Mouse (Mus musculus) intestine, embryonic 15.5 days (tissue): ENCODE data around the gene Ccnf. TPM values are rescaled to one million over a fixed set of nuclear protein-coding genes. Genes with fewer than 3 reads are reported as not detected.

Experiments used
- ATAC-seq: fragments of 200-750 bp; cut with Nextera tagmentation; 2 replicates; pipeline ENCODE4 v1.8.0; 2017; ENCODE audit warnings: moderate TSS enrichment, moderate library complexity
- H3K27ac ChIP-seq: fragments of 300-500 bp; sonication (generic); 2 replicates; pipeline ENCODE4 v1.5.1; 2015; ENCODE audit warnings: mild to moderate bottlenecking, inconsistent platforms
- H3K27me3 ChIP-seq: fragments of 300-500 bp; sonication (generic); replicated peaks from 2 replicates; pipeline ENCODE4 v1.6.1; 2015; ENCODE audit warnings: inconsistent platforms
- H3K36me3 ChIP-seq: fragments of 300-500 bp; sonication (generic); 2 replicates; pipeline ENCODE4 v1.6.1; 2015; ENCODE audit warnings: inconsistent platforms
- H3K4me1 ChIP-seq: fragments of 300-500 bp; sonication (generic); replicated peaks from 2 replicates; pipeline ENCODE4 v1.6.1; 2015; ENCODE audit warnings: inconsistent platforms
- H3K4me2 ChIP-seq: fragments of 300-500 bp; sonication (generic); replicated peaks from 2 replicates; pipeline ENCODE4 v1.6.1; 2015; ENCODE audit warnings: mild to moderate bottlenecking, inconsistent platforms
- H3K4me3 ChIP-seq: fragments of 300-500 bp; sonication (generic); replicated peaks from 2 replicates; pipeline ENCODE4 v1.5.1; 2015; ENCODE audit warnings: inconsistent platforms
- H3K9ac ChIP-seq: fragments of 300-500 bp; sonication (generic); 2 replicates; pipeline ENCODE4 v1.6.1; 2015; ENCODE audit warnings: inconsistent platforms
- H3K9me3 ChIP-seq: fragments of 300-500 bp; sonication (generic); 2 replicates; pipeline ENCODE4 v1.6.1; 2016; ENCODE audit warnings: inconsistent platforms
- WGBS: fragments of 180-500 bp; shearing (Covaris S2); methylation state at CpG from one replicate; pipeline ENCODE4 v1.1.7; 2015; 5-methylcytosine and 5-hydroxymethylcytosine counted together
- polyA plus RNA-seq: library from polyadenylated mRNA; unstranded; fragments of >200 nt; fragmentation: Nextera tagmentation; extraction: Ambion mirVana; gene quantifications from 2 replicates; pipeline ENCODE4 v1.2.1, GENCODE M21; 2015

Gene Ccnf
- polyA plus RNA-seq, 1 experiment from 2014 or later, result 51.9 TPM

- Histone ChIP-seq H3K4me1 (no peaks in the 10 kb centered on the region), H3K36me3 (no peaks in the 10 kb centered on the region), H3K27me3 (no peaks in the 10 kb centered on the region), H3K4me3 (no peak overlapping the region), H3K27ac (no peak overlapping the region), H3K9ac (no peak overlapping the region), H3K9me3 (no peaks in the 10 kb centered on the region), H3K4me2 (no peak overlapping the region)
- 81% methylated on average over 5 of the region's 5 CpGs for WGBS
- ATAC-seq, result no peak
Measured at GRCm38 (mm10) chr17:24193769-24194168, 57.5 kb downstream of the Ccnf start.

GRCm38 (mm10) chr17:24193268-24193667 is 58.0 kb downstream of the Ccnf start:
- Histone ChIP-seq H3K4me3 (no peak overlapping the region), H3K27ac (no peak overlapping the region), H3K27me3 (no peaks in the 10 kb centered on the region), H3K36me3 (no peaks in the 10 kb centered on the region), H3K4me2 (no peak overlapping the region), H3K4me1 (no peaks in the 10 kb centered on the region), H3K9me3 (no peaks in the 10 kb centered on the region), H3K9ac (no peak overlapping the region)
- no peak for ATAC-seq
- WGBS, result 82% methylated on average over 8 of the region's 8 CpGs

GRCm38 (mm10) chr17:24192848-24193247 is 58.4 kb downstream of the Ccnf start:
- Histone ChIP-seq H3K27ac (no peak overlapping the region), H3K27me3 (no peaks in the 10 kb centered on the region), H3K4me3 (no peak overlapping the region), H3K4me1 (no peaks in the 10 kb centered on the region), H3K4me2 (no peak overlapping the region), H3K36me3 (0 out of 2 replicates have a peak, but pooled peaks cover 2% of the 10 kb centered on the region), H3K9me3 (no peaks in the 10 kb centered on the region), H3K9ac (no peak overlapping the region)
- 77% methylated on average over 8 of the region's 8 CpGs for WGBS
- no peak for ATAC-seq

- 0 out of 2 replicates have a peak, but pooled peaks cover 2% of the 10 kb centered on the region for H3K36me3 ChIP-seq
- no peak overlapping the region for H3K4me3 ChIP-seq
- no peaks in the 10 kb centered on the region for H3K4me1 ChIP-seq
- H3K4me2 ChIP-seq, result no peak overlapping the region
- no peak overlapping the region for H3K27ac ChIP-seq
- 71% methylated on average over 4 of the region's 4 CpGs for WGBS
- ATAC-seq, result no peak
- no peaks in the 10 kb centered on the region for H3K9me3 ChIP-seq
- H3K27me3 ChIP-seq, result no peaks in the 10 kb centered on the region
- H3K9ac ChIP-seq, result no peak overlapping the region
Measured at GRCm38 (mm10) chr17:24191481-24191880, 59.8 kb downstream of the Ccnf start.

GRCm38 (mm10) chr17:24190934-24191333 is 60.4 kb downstream of the Ccnf start:
- Histone ChIP-seq H3K27me3 (no peaks in the 10 kb centered on the region), H3K27ac (no peak overlapping the region), H3K4me2 (no peak overlapping the region), H3K9ac (no peak overlapping the region), H3K4me3 (no peak overlapping the region), H3K36me3 (0 out of 2 replicates have a peak, but pooled peaks cover 2% of the 10 kb centered on the region), H3K4me1 (no peaks in the 10 kb centered on the region), H3K9me3 (no peaks in the 10 kb centered on the region)
- WGBS, result 82% methylated on average over 2 of the region's 2 CpGs
- ATAC-seq, result no peak

- WGBS, result 78% methylated on average over 3 of the region's 3 CpGs
Measured at GRCm38 (mm10) chr17:24174259-24174658, 77.0 kb downstream of the Ccnf start.

GRCm38 (mm10) chr17:24173423-24173822 is 77.9 kb downstream of the Ccnf start:
- Histone ChIP-seq H3K27ac (no peak overlapping the region), H3K4me1 (no peaks in the 10 kb centered on the region; the same call in 1 of the 2 replicates), H3K4me3 (no peak overlapping the region), H3K36me3 (no peaks in the 10 kb centered on the region), H3K9ac (no peak overlapping the region), H3K4me2 (no peak overlapping the region), H3K27me3 (no peaks in the 10 kb centered on the region), H3K9me3 (no peaks in the 10 kb centered on the region)
- 0% methylated on average over 3 of the region's 3 CpGs for WGBS
- no peak for ATAC-seq

More at GRCm38 (mm10) chr17:24174259-24174658, 77.0 kb downstream of the Ccnf start:
- Histone ChIP-seq H3K9me3 (no peaks in the 10 kb centered on the region), H3K4me2 (no peak overlapping the region), H3K4me1 (no peaks in the 10 kb centered on the region; the same call in 1 of the 2 replicates), H3K27ac (no peak overlapping the region), H3K4me3 (no peak overlapping the region), H3K27me3 (no peaks in the 10 kb centered on the region), H3K36me3 (no peaks in the 10 kb centered on the region), H3K9ac (no peak overlapping the region)
- ATAC-seq, result no peak

Other genes with a start within 250 kb of the Ccnf start
- 0.11 and 0.18 TPM in 2 replicates for gene Prss27, start 213.3 kb downstream of the Ccnf start, polyA plus RNA-seq
- 64.5 and 66.6 TPM in 2 replicates for gene Kctd5, start 178.0 kb downstream of the Ccnf start, polyA plus RNA-seq
- gene Pdpk1, start 100.6 kb downstream of the Ccnf start, polyA plus RNA-seq, result 35.8 and 36.0 TPM in 2 replicates
- gene Amdhd2, start 87.7 kb downstream of the Ccnf start, polyA plus RNA-seq, result 34.3 and 43.5 TPM in 2 replicates
- 572 and 634 TPM in 2 replicates for gene Atp6v0c, start 81.8 kb downstream of the Ccnf start, polyA plus RNA-seq
- 4.7 and 5.9 TPM in 2 replicates for gene Tbc1d24, start 45.9 kb downstream of the Ccnf start, polyA plus RNA-seq
- gene Ntn3, start 42.0 kb downstream of the Ccnf start, polyA plus RNA-seq, result 5.9 and 6.2 TPM in 2 replicates
- 9.9 and 10.1 TPM in 2 replicates for gene Tedc2, start 30.6 kb downstream of the Ccnf start, polyA plus RNA-seq
- 0.06 TPM in 1 of 2 replicates, not detected in the other for gene Abca17, start 99.6 kb upstream of the Ccnf start, polyA plus RNA-seq
- gene Abca3, start 100.5 kb upstream of the Ccnf start, polyA plus RNA-seq, result 10.1 and 11.1 TPM in 2 replicates
- gene Rnps1, start 163.1 kb upstream of the Ccnf start, polyA plus RNA-seq, result 250 and 257 TPM in 2 replicates
- gene Eci1, start 175.2 kb upstream of the Ccnf start, polyA plus RNA-seq, result 122 and 137 TPM in 2 replicates
- gene Dnase1l2, start 191.6 kb upstream of the Ccnf start, polyA plus RNA-seq, result 1.4 and 2.1 TPM in 2 replicates
- 23.0 and 29.3 TPM in 2 replicates for gene E4f1, start 218.8 kb upstream of the Ccnf start, polyA plus RNA-seq
- 79.9 and 80.6 TPM in 2 replicates for gene Pgp, start 218.9 kb upstream of the Ccnf start, polyA plus RNA-seq
- 0.40 and 0.68 TPM in 2 replicates for gene Bricd5, start 222.4 kb upstream of the Ccnf start, polyA plus RNA-seq
- 25.2 and 27.3 TPM in 2 replicates for gene Mlst8, start 227.6 kb upstream of the Ccnf start, polyA plus RNA-seq
- 1.5 and 1.8 TPM in 2 replicates for gene Caskin1, start 237.1 kb upstream of the Ccnf start, polyA plus RNA-seq